Comparison of ENCODE assay signal across 15 mouse cellular contexts in genomic region chr6:8095856-8096255, GRCm38 (mm10).
DNase-seq lines count a peak whose midpoint lies in the region; ATAC-seq and TF ChIP-seq lines count a peak whose summit lies in the region.
"Had no signal": no experiment of that assay in that cellular context is flagged by ENCODE, and none has a peak within 500 bp of the region (broad histone marks: within the 10 kb centered on the region; RNA-seq: fewer than 3 reads in every experiment).

No protein-coding gene starts in this region.

- H3K27ac ChIP-seq in lung, embryonic 14.5 days (ENCODE audit: low read depth), result no peak overlapping the region
- no peak overlapping the region for H3K27ac ChIP-seq in kidney, embryonic 14.5 days (ENCODE audit: low read depth, low read length)
- H3K27ac ChIP-seq: neural tube, embryonic 12.5 days had no signal

- H3K4me1 ChIP-seq in lung, embryonic 14.5 days (ENCODE audit: insufficient read depth), result 0 out of 2 replicates have a peak, but pooled peaks cover 2% of the 10 kb centered on the region
- H3K4me1 ChIP-seq in kidney, embryonic 14.5 days (ENCODE audit: control insufficient read depth, insufficient read depth, low read length), result no peaks in the 10 kb centered on the region
- H3K4me1 ChIP-seq: neural tube, embryonic 12.5 days had no signal

- peak; percentile 39 for DNase-seq in lung, embryonic 14.5 days
- DNase-seq in lung, postnatal 14 days, result no peak
- DNase-seq in brain, adult 2 months (ENCODE audit: low read depth, low spot score), result peak; percentile 91
- DNase-seq in cerebellum, adult 9-10 months, result peak; percentile 81
- DNase-seq in adrenal gland, adult 18-20 months (ENCODE audit: low spot score in 2 of 2), result no peak
- DNase-seq: kidney, postnatal 10 days; layer of hippocampus, adult 9-11 months; liver; lung, adult 2 months; thymus, postnatal 14 days had no signal

- H3K9ac ChIP-seq in lung, embryonic 14.5 days, result no peak overlapping the region
- no peak overlapping the region for H3K9ac ChIP-seq in kidney, embryonic 14.5 days (ENCODE audit: low read depth, low read length)
- H3K9ac ChIP-seq: neural tube, embryonic 12.5 days had no signal

- TF ChIP-seq CTCF in lung, embryonic 14.5 days (IDR thresholded peaks at IDR 0.05; ENCODE audit: low read depth), result no peak

- H3K9me3 ChIP-seq in lung, embryonic 14.5 days (ENCODE audit: low read depth, low read length), result no peaks in the 10 kb centered on the region
- H3K9me3 ChIP-seq in kidney, embryonic 14.5 days (ENCODE audit: control insufficient read depth, low read length), result no peaks in the 10 kb centered on the region
- H3K9me3 ChIP-seq: neural tube, embryonic 12.5 days had no signal

- no peak for ATAC-seq in lung, embryonic 14.5 days (ENCODE audit: insufficient read depth)
- peak; percentile 64 for ATAC-seq in megakaryocyte progenitor cell, adult 5-6 weeks (replicated peaks; ENCODE audit: poor library complexity)
- no peak for ATAC-seq in kidney, embryonic 14.5 days (ENCODE audit: low FRiP score, low TSS enrichment)
- ATAC-seq: forebrain, embryonic 14.5 days; midbrain, embryonic 16.5 days had no signal

- 44% methylated on average over 3 of the region's 3 CpGs for WGBS in lung, embryonic 14.5 days
- WGBS in kidney, embryonic 14.5 days, result 29% methylated on average over 3 of the region's 3 CpGs

- no peak overlapping the region for H3K4me3 ChIP-seq in lung, embryonic 14.5 days (ENCODE audit: low read depth, low read length)
- H3K4me3 ChIP-seq in kidney, embryonic 14.5 days (ENCODE audit: low read length), result no peak overlapping the region
- H3K4me3 ChIP-seq: neural tube, embryonic 12.5 days had no signal

- H3K4me2 ChIP-seq in lung, embryonic 14.5 days, result no peak overlapping the region
- H3K4me2 ChIP-seq in kidney, embryonic 14.5 days (replicated peaks; ENCODE audit: low read depth, low read length), result no peak overlapping the region
- H3K4me2 ChIP-seq: neural tube, embryonic 12.5 days had no signal

- H3K36me3 ChIP-seq in lung, embryonic 14.5 days (ENCODE audit: insufficient read depth), result no peaks in the 10 kb centered on the region
- no peaks in the 10 kb centered on the region for H3K36me3 ChIP-seq in kidney, embryonic 14.5 days (ENCODE audit: control insufficient read depth, insufficient read depth, low read length)
- H3K36me3 ChIP-seq: neural tube, embryonic 12.5 days had no signal

- H3K27me3 ChIP-seq in lung, embryonic 14.5 days (ENCODE audit: insufficient read depth, low read length), result no peaks in the 10 kb centered on the region
- no peaks in the 10 kb centered on the region for H3K27me3 ChIP-seq in kidney, embryonic 14.5 days (ENCODE audit: control insufficient read depth, insufficient read depth, low read length)
- H3K27me3 ChIP-seq: neural tube, embryonic 12.5 days had no signal

Comparison
In these comparisons a context has a peak if more than half of its experiments do, and no peak if none do; other contexts are left out.
1. DNase-seq: peak in lung, embryonic 14.5 days (single experiment), brain, adult 2 months (single experiment) and cerebellum, adult 9-10 months (single experiment); none in lung, postnatal 14 days (single experiment) and adrenal gland, adult 18-20 months (0 of 2).